In the genomic region with DNA sequence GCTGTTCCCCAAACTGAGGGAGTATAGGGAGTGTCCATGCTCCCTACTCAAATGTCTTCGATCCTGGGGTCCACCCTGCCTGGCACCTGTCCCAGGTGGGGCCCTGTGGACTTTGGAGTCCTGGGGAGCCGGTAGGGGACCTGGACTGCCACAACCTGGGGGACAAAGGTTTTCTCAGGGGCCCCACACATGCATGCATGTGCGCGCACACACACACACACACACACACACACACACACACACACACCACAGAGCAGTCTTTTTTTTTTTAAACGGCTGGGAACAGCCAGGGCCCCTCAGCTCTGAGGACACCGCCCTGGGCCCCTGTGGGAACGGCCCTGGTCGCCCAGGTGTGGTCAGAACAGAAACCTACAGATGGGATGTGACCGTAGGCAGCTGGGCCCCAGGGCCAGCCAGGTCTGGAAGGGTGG, we compare ENCODE assay signal across 15 mouse cellular contexts. TPM values are rescaled to one million over a fixed set of nuclear protein-coding genes. Genes with fewer than 3 reads are reported as not detected.
DNase-seq lines count a peak whose midpoint lies in the region; ATAC-seq and TF ChIP-seq lines count a peak whose summit lies in the region.
"Had no signal": no experiment of that assay in that cellular context is flagged by ENCODE, and none has a peak within 500 bp of the region (broad histone marks: within the 10 kb centered on the region; RNA-seq: fewer than 3 reads in every experiment).

No protein-coding gene starts in this region.

- H3K27ac ChIP-seq in heart, embryonic 12.5 days (ENCODE audit: poor library complexity, severe bottlenecking), result no peak overlapping the region
- no peak overlapping the region for H3K27ac ChIP-seq in heart, adult 2 months
- 0 out of 2 replicates have a peak overlapping the region, but pooled peaks have one; percentile 33 for H3K27ac ChIP-seq in lung, embryonic 14.5 days (ENCODE audit: low read depth)
- H3K27ac ChIP-seq in intestine, embryonic 16.5 days (ENCODE audit: low read length), result peak overlapping the region; percentile 91
- peak overlapping the region; percentile 66 for H3K27ac ChIP-seq in liver, postnatal 0 days (ENCODE audit: low read depth)
- H3K27ac ChIP-seq: midbrain, embryonic 13.5 days had no signal

- TF ChIP-seq EP300 in heart, adult 2 months (IDR thresholded peaks at IDR 0.05; ENCODE audit: insufficient read depth, low read depth, low read length), result no peak
- TF ChIP-seq EP300 in liver, postnatal 0 days (IDR thresholded peaks at IDR 0.05; ENCODE audit: low read depth), result no peak

- peak overlapping the region; percentile 48; the same call in 1 of the 2 replicates for H3K4me2 ChIP-seq in heart, embryonic 12.5 days
- H3K4me2 ChIP-seq in lung, embryonic 14.5 days, result no peak overlapping the region
- peak overlapping the region; percentile 56 for H3K4me2 ChIP-seq in intestine, embryonic 16.5 days (ENCODE audit: low read depth, low read length)
- no peak overlapping the region for H3K4me2 ChIP-seq in liver, postnatal 0 days (ENCODE audit: low read depth, low read length)
- H3K4me2 ChIP-seq: midbrain, embryonic 13.5 days; neural tube, embryonic 13.5 days had no signal

- no peak for DNase-seq in heart, adult 2 months
- DNase-seq in lung, embryonic 14.5 days, result no peak
- DNase-seq in lung, postnatal 14 days, result no peak
- DNase-seq in liver, postnatal 0 days, result no peak
- no peak for DNase-seq in MN1 (ENCODE audit: low spot score)
- no peak for DNase-seq in thymus, postnatal 36 days
- DNase-seq: B cell, adult 2 months; cerebellum, postnatal 14 days; heart, postnatal 36 days; lung, adult 2 months; thymus, postnatal 25 days had no signal

- intact Hi-C loops in heart, adult 2 months (cut with DNase I), result no loop called here

- TF ChIP-seq POLR2A in heart, adult 2 months (IDR thresholded peaks at IDR 0.05; ENCODE audit: insufficient read depth, low read depth, low read length), result no peak

- no peak overlapping the region for H3K4me3 ChIP-seq in heart, embryonic 12.5 days
- no peak overlapping the region for H3K4me3 ChIP-seq in heart, adult 2 months
- H3K4me3 ChIP-seq in lung, embryonic 14.5 days (ENCODE audit: low read depth, low read length), result no peak overlapping the region
- H3K4me3 ChIP-seq in intestine, embryonic 16.5 days (ENCODE audit: low read length), result peak overlapping the region; percentile 36; the same call in 1 of the 2 replicates
- no peak overlapping the region for H3K4me3 ChIP-seq in liver, postnatal 0 days (ENCODE audit: low read depth, low read length)
- H3K4me3 ChIP-seq: midbrain, embryonic 13.5 days; neural tube, embryonic 13.5 days had no signal

- no peak for TF ChIP-seq CTCF in heart, adult 2 months (IDR thresholded peaks at IDR 0.05)
- TF ChIP-seq CTCF in lung, embryonic 14.5 days (IDR thresholded peaks at IDR 0.05; ENCODE audit: low read depth), result no peak
- TF ChIP-seq CTCF in liver, postnatal 0 days (IDR thresholded peaks at IDR 0.05; ENCODE audit: low read depth), result no peak

- peaks cover 33% of the 10 kb centered on the region for H3K36me3 ChIP-seq in heart, embryonic 12.5 days
- no peaks in the 10 kb centered on the region for H3K36me3 ChIP-seq in heart, adult 2 months (ENCODE audit: control insufficient read depth, insufficient read depth, low read length)
- peaks cover 13% of the 10 kb centered on the region for H3K36me3 ChIP-seq in lung, embryonic 14.5 days (ENCODE audit: insufficient read depth)
- H3K36me3 ChIP-seq in intestine, embryonic 16.5 days (ENCODE audit: control insufficient read depth, insufficient read depth, low read length), result 0 out of 2 replicates have a peak, but pooled peaks cover 5% of the 10 kb centered on the region
- peaks cover 14% of the 10 kb centered on the region for H3K36me3 ChIP-seq in liver, postnatal 0 days (replicated peaks; ENCODE audit: insufficient read depth, low read length)

- H3K27me3 ChIP-seq in heart, embryonic 12.5 days (replicated peaks), result no peaks in the 10 kb centered on the region
- no peaks in the 10 kb centered on the region for H3K27me3 ChIP-seq in heart, adult 2 months (ENCODE audit: control insufficient read depth, insufficient read depth, low read length)
- no peaks in the 10 kb centered on the region for H3K27me3 ChIP-seq in lung, embryonic 14.5 days (ENCODE audit: insufficient read depth, low read length)
- H3K27me3 ChIP-seq in intestine, embryonic 16.5 days (replicated peaks; ENCODE audit: control insufficient read depth, insufficient read depth, low read length), result no peaks in the 10 kb centered on the region
- no peaks in the 10 kb centered on the region for H3K27me3 ChIP-seq in liver, postnatal 0 days (ENCODE audit: insufficient read depth, low read length)
- H3K27me3 ChIP-seq: midbrain, embryonic 13.5 days; neural tube, embryonic 13.5 days had no signal

- WGBS in heart, embryonic 12.5 days, result 89% methylated on average over 9 of the region's 9 CpGs
- WGBS in heart, adult 2 months, result 89% methylated on average over 9 of the region's 9 CpGs
- WGBS in lung, embryonic 14.5 days, result 66% methylated on average over 9 of the region's 9 CpGs
- 43% methylated on average over 9 of the region's 9 CpGs for WGBS in intestine, embryonic 16.5 days
- WGBS in liver, postnatal 0 days (ENCODE audit: insufficient replicate concordance), result 30% methylated on average over 9 of the region's 9 CpGs

- no peaks in the 10 kb centered on the region for H3K79me2 ChIP-seq in heart, adult 2 months (replicated peaks; ENCODE audit: control insufficient read depth, insufficient read depth, low read length)

- no peak overlapping the region for H3K9ac ChIP-seq in heart, embryonic 12.5 days
- no peak overlapping the region for H3K9ac ChIP-seq in heart, adult 2 months (ENCODE audit: low read depth, low read length)
- H3K9ac ChIP-seq in lung, embryonic 14.5 days, result no peak overlapping the region
- H3K9ac ChIP-seq in intestine, embryonic 16.5 days (ENCODE audit: low read depth, low read length), result peak overlapping the region; percentile 63; the same call in 1 of the 2 replicates
- H3K9ac ChIP-seq in liver, postnatal 0 days (replicated peaks), result no peak overlapping the region; the same call in 1 of the 2 replicates
- H3K9ac ChIP-seq: midbrain, embryonic 13.5 days; neural tube, embryonic 13.5 days had no signal

- peaks cover 65% of the 10 kb centered on the region for H3K4me1 ChIP-seq in heart, embryonic 12.5 days (replicated peaks)
- no peaks in the 10 kb centered on the region for H3K4me1 ChIP-seq in heart, adult 2 months (ENCODE audit: control insufficient read depth, insufficient read depth, low read length)
- H3K4me1 ChIP-seq in lung, embryonic 14.5 days (ENCODE audit: insufficient read depth), result peaks cover 17% of the 10 kb centered on the region
- peaks cover 50% of the 10 kb centered on the region for H3K4me1 ChIP-seq in intestine, embryonic 16.5 days (ENCODE audit: control insufficient read depth, insufficient read depth, low read length)
- H3K4me1 ChIP-seq in liver, postnatal 0 days (ENCODE audit: insufficient read depth), result peaks cover 72% of the 10 kb centered on the region

- no peak for ATAC-seq in heart, embryonic 12.5 days (ENCODE audit: insufficient number of reproducible peaks, low FRiP score)
- no peak for ATAC-seq in lung, embryonic 14.5 days (ENCODE audit: insufficient read depth)
- ATAC-seq in intestine, embryonic 16.5 days, result peak; percentile 86
- ATAC-seq in liver, postnatal 0 days, result peak; percentile 28; the same call in 1 of the 2 replicates
- ATAC-seq: midbrain, embryonic 13.5 days had no signal

- no peaks in the 10 kb centered on the region for H3K9me3 ChIP-seq in heart, embryonic 12.5 days (replicated peaks)
- no peaks in the 10 kb centered on the region for H3K9me3 ChIP-seq in lung, embryonic 14.5 days (ENCODE audit: low read depth, low read length)
- no peaks in the 10 kb centered on the region for H3K9me3 ChIP-seq in intestine, embryonic 16.5 days (ENCODE audit: control insufficient read depth, low read length)
- H3K9me3 ChIP-seq in liver, postnatal 0 days (ENCODE audit: low read length), result no peaks in the 10 kb centered on the region
- H3K9me3 ChIP-seq: midbrain, embryonic 13.5 days; neural tube, embryonic 13.5 days had no signal

RNA-seq across cellular contexts. Expression of gene Wdr18, which starts 16.5 kb away (rescaled TPM):
- polyA plus RNA-seq in heart, embryonic 12.5 days (2016; fragmentation: Nextera tagmentation; extraction: Ambion mirVana), result 78.8 and 89.6 TPM in 2 replicates
- total RNA-seq in heart, adult 2 months (2021), result 10 to 100 TPM; 27.8 to 29.4 TPM
- 31.7 and 32.2 TPM in 2 replicates for polyA plus RNA-seq in heart, adult 2 months (2012; rRNA removed)
- polyA plus RNA-seq in lung, embryonic 14.5 days (2014; fragmentation: Nextera tagmentation; extraction: Ambion mirVana), result 113 and 124 TPM in 2 replicates
- 86.2 and 96.6 TPM in 2 replicates for polyA plus RNA-seq in intestine, embryonic 16.5 days (2015; fragmentation: Nextera tagmentation; extraction: Ambion mirVana)
- 40.7 and 41.2 TPM in 2 replicates for polyA plus RNA-seq in liver, postnatal 0 days (2015; fragmentation: Nextera tagmentation; extraction: Ambion mirVana)

RNA-seq across cellular contexts. Expression of gene Arid3a, which starts 16.6 kb away (rescaled TPM):
- 6.3 and 8.3 TPM in 2 replicates for polyA plus RNA-seq in heart, embryonic 12.5 days (2016; fragmentation: Nextera tagmentation; extraction: Ambion mirVana)
- total RNA-seq in heart, adult 2 months (2021), result 1 to 10 TPM; 1.3 to 1.5 TPM
- polyA plus RNA-seq in heart, adult 2 months (2012; rRNA removed), result 0.88 and 1.7 TPM in 2 replicates
- 5.1 and 5.4 TPM in 2 replicates for polyA plus RNA-seq in lung, embryonic 14.5 days (2014; fragmentation: Nextera tagmentation; extraction: Ambion mirVana)
- polyA plus RNA-seq in intestine, embryonic 16.5 days (2015; fragmentation: Nextera tagmentation; extraction: Ambion mirVana), result 19.4 and 22.1 TPM in 2 replicates
- polyA plus RNA-seq in liver, postnatal 0 days (2015; fragmentation: Nextera tagmentation; extraction: Ambion mirVana), result 4.5 and 5.5 TPM in 2 replicates

RNA-seq across cellular contexts. Expression of gene R3hdm4, which starts 22.5 kb away (rescaled TPM):
- polyA plus RNA-seq in heart, embryonic 12.5 days (2016; fragmentation: Nextera tagmentation; extraction: Ambion mirVana), result 92.8 and 97.3 TPM in 2 replicates
- 10 to 100 TPM; 82.4 to 85.6 TPM for total RNA-seq in heart, adult 2 months (2021)
- 119 and 123 TPM in 2 replicates for polyA plus RNA-seq in heart, adult 2 months (2012; rRNA removed)
- polyA plus RNA-seq in lung, embryonic 14.5 days (2014; fragmentation: Nextera tagmentation; extraction: Ambion mirVana), result 127 and 132 TPM in 2 replicates
- polyA plus RNA-seq in intestine, embryonic 16.5 days (2015; fragmentation: Nextera tagmentation; extraction: Ambion mirVana), result 105 and 116 TPM in 2 replicates
- 47.3 and 51.7 TPM in 2 replicates for polyA plus RNA-seq in liver, postnatal 0 days (2015; fragmentation: Nextera tagmentation; extraction: Ambion mirVana)

RNA-seq across cellular contexts. Expression of gene Kiss1r, which starts 26.7 kb away (rescaled TPM):
- polyA plus RNA-seq in heart, embryonic 12.5 days (2016; fragmentation: Nextera tagmentation; extraction: Ambion mirVana), result 0.45 and 0.55 TPM in 2 replicates
- under 1 TPM; 0.10 to 0.25 TPM for total RNA-seq in heart, adult 2 months (2021)
- 0.79 and 1.5 TPM in 2 replicates for polyA plus RNA-seq in heart, adult 2 months (2012; rRNA removed)
- polyA plus RNA-seq in lung, embryonic 14.5 days (2014; fragmentation: Nextera tagmentation; extraction: Ambion mirVana), result 0.70 and 1.2 TPM in 2 replicates
- 0.68 and 0.69 TPM in 2 replicates for polyA plus RNA-seq in intestine, embryonic 16.5 days (2015; fragmentation: Nextera tagmentation; extraction: Ambion mirVana)
- 0.18 and 0.34 TPM in 2 replicates for polyA plus RNA-seq in liver, postnatal 0 days (2015; fragmentation: Nextera tagmentation; extraction: Ambion mirVana)

RNA-seq across cellular contexts. Expression of gene Grin3b, which starts 27.0 kb away (rescaled TPM):
- polyA plus RNA-seq in heart, embryonic 12.5 days (2016; fragmentation: Nextera tagmentation; extraction: Ambion mirVana), result 0.12 and 0.29 TPM in 2 replicates
- total RNA-seq in heart, adult 2 months (2021), result under 1 TPM; 0.20 to 0.31 TPM
- 0.20 and 0.29 TPM in 2 replicates for polyA plus RNA-seq in heart, adult 2 months (2012; rRNA removed)
- 0.30 and 0.41 TPM in 2 replicates for polyA plus RNA-seq in lung, embryonic 14.5 days (2014; fragmentation: Nextera tagmentation; extraction: Ambion mirVana)
- 0.15 and 0.16 TPM in 2 replicates for polyA plus RNA-seq in intestine, embryonic 16.5 days (2015; fragmentation: Nextera tagmentation; extraction: Ambion mirVana)
- 0.05 TPM in 1 of 2 replicates, not detected in the other for polyA plus RNA-seq in liver, postnatal 0 days (2015; fragmentation: Nextera tagmentation; extraction: Ambion mirVana)
- polyA plus RNA-seq: lung, adult 2 months had no signal

Comparison
In these comparisons a context has a peak if more than half of its experiments do, and no peak if none do; other contexts are left out.
1. ATAC-seq: peak in intestine, embryonic 16.5 days (single experiment) and liver, postnatal 0 days (single experiment); none in heart, embryonic 12.5 days (single experiment) and lung, embryonic 14.5 days (single experiment).
2. H3K27ac ChIP-seq: peak in lung, embryonic 14.5 days (single experiment), intestine, embryonic 16.5 days (single experiment) and liver, postnatal 0 days (single experiment); none in heart, embryonic 12.5 days (single experiment) and heart, adult 2 months (single experiment).
3. H3K4me2 ChIP-seq: peak in heart, embryonic 12.5 days (single experiment) and intestine, embryonic 16.5 days (single experiment); none in lung, embryonic 14.5 days (single experiment) and liver, postnatal 0 days (single experiment).